Mouse (Mus musculus) CD4-positive, CD25-positive, alpha-beta regulatory T cell, adult 2 months (primary cell): ENCODE measurements at regions not wholly inside any gene's neighbourhood (a gene's known extent, or its start where the extent isn't known, plus 50 kb on each side); places are given as distances from the start of the nearest gene placed in this dataset.
"Not testable (repeated sequence)": the region's sequence is repeated elsewhere in the genome, so short reads cannot be mapped to it uniquely, and the experiment has no call there.

Experiments used
- DNase-seq: peaks from one replicate; pipeline ENCODE4 v3.0.0-alpha.2; 2012; ENCODE audit warnings: low read depth, low spot score

GRCm38 (mm10) chr8:78068087-78068910 lies 144.8 kb upstream of the Ttc29 start:
- no peak for DNase-seq

- no peak for DNase-seq
These were observed 139.3 kb upstream of the Ttc29 start for GRCm38 (mm10) chr8:78073821-78074220.

GRCm38 (mm10) chr8:78077122-78077521 lies 136.0 kb upstream of the Ttc29 start:
- no peak for DNase-seq

- not testable (repeated sequence) for DNase-seq
These were observed 131.7 kb upstream of the Ttc29 start for GRCm38 (mm10) chr8:78081395-78081794.

GRCm38 (mm10) chr8:78083012-78083411 lies 130.1 kb upstream of the Ttc29 start:
- no peak for DNase-seq

GRCm38 (mm10) chr8:78086361-78086760 lies 126.7 kb upstream of the Ttc29 start:
- no peak for DNase-seq

- no peak for DNase-seq
These were observed 122.5 kb upstream of the Ttc29 start for GRCm38 (mm10) chr8:78090382-78091122.

- DNase-seq = no peak
These were observed 116.7 kb upstream of the Ttc29 start for GRCm38 (mm10) chr8:78096383-78096782.

- no peak for DNase-seq
These were observed 114.8 kb upstream of the Ttc29 start for GRCm38 (mm10) chr8:78098191-78098745.

GRCm38 (mm10) chr8:78099091-78099490 lies 114.0 kb upstream of the Ttc29 start:
- DNase-seq = no peak

- DNase-seq = no peak
These were observed 105.8 kb upstream of the Ttc29 start for GRCm38 (mm10) chr8:78107339-78107738.

GRCm38 (mm10) chr8:78110003-78110649 lies 103.0 kb upstream of the Ttc29 start:
- DNase-seq = no peak

GRCm38 (mm10) chr8:78113105-78113504 lies 100.0 kb upstream of the Ttc29 start:
- no peak for DNase-seq

GRCm38 (mm10) chr8:78114512-78114911 lies 98.6 kb upstream of the Ttc29 start:
- DNase-seq = no peak

- DNase-seq = no peak
These were observed 95.9 kb upstream of the Ttc29 start for GRCm38 (mm10) chr8:78117191-78117590.

- DNase-seq = no peak
These were observed 94.6 kb upstream of the Ttc29 start for GRCm38 (mm10) chr8:78118493-78118892.

GRCm38 (mm10) chr8:78119682-78120081 lies 93.4 kb upstream of the Ttc29 start:
- DNase-seq = no peak

- DNase-seq = peak; percentile 35
These were observed 88.8 kb upstream of the Ttc29 start for GRCm38 (mm10) chr8:78124248-78124647.

GRCm38 (mm10) chr8:78127852-78128251 lies 85.2 kb upstream of the Ttc29 start:
- no peak for DNase-seq

- DNase-seq = no peak
These were observed 84.0 kb upstream of the Ttc29 start for GRCm38 (mm10) chr8:78129061-78129460.

- not testable (repeated sequence) for DNase-seq
These were observed 73.6 kb upstream of the Ttc29 start for GRCm38 (mm10) chr8:78139514-78139913.

GRCm38 (mm10) chr8:78147170-78147569 lies 65.9 kb upstream of the Ttc29 start:
- DNase-seq = no peak
